Mouse (Mus musculus) stomach, embryonic 15.5 days (tissue): ENCODE measurements at regions not wholly inside any gene's neighbourhood (a gene's known extent, or its start where the extent isn't known, plus 50 kb on each side); places are given as distances from the start of the nearest gene placed in this dataset.

ENCODE experiments used
- ATAC-seq: fragments of 200-750 bp; cut with Nextera tagmentation; 2 replicates; pipeline ENCODE4 v1.8.0; 2017; ENCODE audit warnings: low read depth, moderate number of reproducible peaks, moderate TSS enrichment; ENCODE audit not compliant: insufficient read depth, low FRiP score
- H3K27ac ChIP-seq: fragments of 300-500 bp; sonication (generic); 2 replicates; pipeline ENCODE4 v1.5.1; 2015; ENCODE audit warnings: mild to moderate bottlenecking, inconsistent platforms
- H3K27me3 ChIP-seq: fragments of 300-500 bp; sonication (generic); replicated peaks from 2 replicates; pipeline ENCODE4 v1.6.1; 2015; ENCODE audit warnings: inconsistent platforms
- H3K36me3 ChIP-seq: fragments of 300-500 bp; sonication (generic); 2 replicates; pipeline ENCODE4 v1.6.1; 2015; ENCODE audit warnings: inconsistent platforms
- H3K4me1 ChIP-seq: fragments of 300-500 bp; sonication (generic); 2 replicates; pipeline ENCODE4 v1.6.1; 2015; ENCODE audit warnings: inconsistent platforms
- H3K4me2 ChIP-seq: fragments of 300-500 bp; sonication (generic); 2 replicates; pipeline ENCODE4 v1.6.1; 2015; ENCODE audit warnings: mild to moderate bottlenecking, inconsistent platforms
- H3K4me3 ChIP-seq: fragments of 300-500 bp; sonication (generic); replicated peaks from 2 replicates; pipeline ENCODE4 v1.5.1; 2015; ENCODE audit warnings: inconsistent platforms
- H3K9ac ChIP-seq: fragments of 300-500 bp; sonication (generic); 2 replicates; pipeline ENCODE4 v1.6.1; 2015; ENCODE audit warnings: inconsistent platforms
- H3K9me3 ChIP-seq: fragments of 300-500 bp; sonication (generic); 2 replicates; pipeline ENCODE4 v1.6.1; 2016; ENCODE audit warnings: inconsistent platforms
- WGBS: fragments of 180-500 bp; shearing (Covaris S2); methylation state at CpG from one replicate; pipeline ENCODE4 v1.1.7; 2015; 5-methylcytosine and 5-hydroxymethylcytosine counted together

DNA sequence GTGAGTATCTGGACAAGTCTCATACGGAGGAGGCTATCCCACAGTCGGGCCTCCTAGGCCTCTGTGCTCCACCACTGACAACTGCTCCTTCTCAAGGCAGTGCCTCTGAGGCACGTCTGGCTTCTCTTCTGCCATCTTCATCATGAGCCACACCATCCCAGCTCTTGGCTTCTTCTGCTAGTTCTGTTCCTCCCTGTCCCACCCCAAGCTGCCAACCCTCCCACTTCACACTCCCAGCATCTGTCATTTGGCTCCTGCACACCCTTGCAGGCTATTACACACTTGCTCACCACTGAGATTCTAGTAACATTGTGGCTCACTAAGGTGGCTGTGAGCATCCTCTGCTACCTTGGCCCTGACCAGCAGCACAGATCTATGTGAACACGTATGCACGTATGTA, 221.1 kb upstream of the Slc16a7 start:
- no peak overlapping the region for H3K4me2 ChIP-seq
- no peaks in the 10 kb centered on the region for H3K27me3 ChIP-seq
- H3K4me1 ChIP-seq = no peaks in the 10 kb centered on the region
- 78% methylated on average over 5 of the region's 5 CpGs for WGBS
- H3K27ac ChIP-seq = no peak overlapping the region
- H3K9me3 ChIP-seq = no peaks in the 10 kb centered on the region
- no peaks in the 10 kb centered on the region for H3K36me3 ChIP-seq
- H3K4me3 ChIP-seq = no peak overlapping the region
- no peak for ATAC-seq
- H3K9ac ChIP-seq = no peak overlapping the region

DNA sequence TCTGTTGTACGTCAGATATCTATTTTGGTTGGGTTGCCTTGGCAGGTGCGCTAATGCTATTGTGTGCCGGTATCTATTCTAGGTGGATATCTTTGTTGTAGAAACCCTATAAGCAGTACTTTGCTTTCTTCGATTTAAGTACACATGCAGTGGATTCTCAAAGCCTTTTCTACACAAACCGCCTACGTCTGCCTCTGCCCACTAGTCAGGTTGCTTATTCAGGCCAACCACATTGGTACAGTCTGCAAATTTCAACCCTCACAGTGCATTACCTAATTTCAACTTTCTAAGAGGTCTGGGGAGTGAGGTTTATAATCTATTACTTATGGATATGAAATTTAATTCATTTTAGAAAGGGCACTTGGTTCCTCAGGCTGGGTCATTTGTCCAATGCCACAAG, 223.5 kb upstream of the Slc16a7 start:
- WGBS = 92% methylated on average over 6 of the region's 6 CpGs
- Histone ChIP-seq H3K4me1 (no peaks in the 10 kb centered on the region), H3K4me2 (no peak overlapping the region), H3K36me3 (no peaks in the 10 kb centered on the region), H3K27ac (no peak overlapping the region), H3K9ac (no peak overlapping the region), H3K4me3 (no peak overlapping the region), H3K9me3 (no peaks in the 10 kb centered on the region), H3K27me3 (no peaks in the 10 kb centered on the region)
- ATAC-seq = no peak

DNA sequence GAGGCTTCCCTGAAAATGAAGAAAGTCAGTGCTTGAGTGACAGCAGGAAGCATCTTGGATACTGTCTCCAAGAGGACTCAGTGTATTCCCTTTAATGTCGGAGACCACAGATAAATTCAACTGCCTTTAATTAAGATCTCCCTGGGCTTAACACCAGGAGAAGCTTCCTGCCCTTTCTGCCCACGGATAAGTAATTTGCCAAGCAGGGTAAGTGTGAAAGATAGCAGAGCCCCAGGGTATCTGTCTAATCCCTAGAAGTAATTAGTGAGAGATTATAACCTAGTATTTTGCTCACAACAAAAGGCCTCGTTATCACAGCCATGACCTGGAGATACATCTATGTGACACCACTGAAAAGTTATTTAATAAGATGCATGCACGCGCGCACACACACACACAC, 232.1 kb upstream of the Slc16a7 start:
- no peak for ATAC-seq

DNA sequence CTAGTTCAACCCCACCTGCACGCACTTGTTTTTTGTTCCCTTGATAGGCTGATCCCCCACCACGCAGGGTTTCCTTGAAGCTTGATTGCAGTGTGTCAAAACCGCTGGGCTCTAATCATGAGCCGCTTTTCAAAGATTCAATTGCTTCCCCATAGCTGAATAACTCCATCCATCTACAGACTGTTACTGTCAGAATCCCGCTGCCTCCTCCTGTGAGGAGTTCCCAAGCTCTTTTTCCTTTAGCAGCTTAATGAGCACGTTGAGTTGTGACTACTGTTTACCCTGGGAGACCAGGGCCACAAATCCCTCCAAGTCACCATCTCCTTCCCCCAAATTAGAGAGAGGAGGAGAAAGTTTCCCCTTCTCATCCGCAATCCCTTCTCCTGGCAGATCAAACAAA, 234.6 kb upstream of the Slc16a7 start:
- WGBS = 38% methylated on average over 7 of the region's 7 CpGs
- no peak for ATAC-seq

More for the DNA sequence above, 232.1 kb upstream of the Slc16a7 start:
- no peaks in the 10 kb centered on the region for H3K4me1 ChIP-seq
- no peak overlapping the region for H3K27ac ChIP-seq
- H3K36me3 ChIP-seq = no peaks in the 10 kb centered on the region
- no peaks in the 10 kb centered on the region for H3K27me3 ChIP-seq
- H3K9ac ChIP-seq = no peak overlapping the region
- no peaks in the 10 kb centered on the region for H3K9me3 ChIP-seq
- H3K4me3 ChIP-seq = no peak overlapping the region
- H3K4me2 ChIP-seq = no peak overlapping the region
- WGBS = 72% methylated on average over 6 of the region's 6 CpGs

DNA sequence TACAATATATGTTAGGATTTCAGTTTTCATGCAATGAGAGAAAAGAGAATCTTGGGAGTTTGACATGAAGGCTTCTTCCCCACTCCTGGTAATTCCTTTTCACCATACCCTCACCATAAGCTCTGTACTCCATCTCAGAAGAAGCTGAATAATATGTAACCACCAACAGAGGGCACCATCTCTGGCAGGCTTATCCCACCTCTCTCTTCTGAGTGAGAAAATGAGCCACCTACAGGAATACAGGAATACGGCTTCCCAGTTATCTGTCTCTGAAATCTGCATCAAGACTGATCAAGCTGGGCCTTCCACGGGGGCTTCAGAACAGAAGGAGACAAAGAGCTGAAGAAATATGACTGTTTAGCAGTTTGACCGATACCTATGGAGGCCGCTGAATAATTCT, 278.6 kb upstream of the Slc16a7 start:
- H3K36me3 ChIP-seq = no peaks in the 10 kb centered on the region
- ATAC-seq = no peak

More for the DNA sequence above, 234.6 kb upstream of the Slc16a7 start:
- no peaks in the 10 kb centered on the region for H3K9me3 ChIP-seq
- no peak overlapping the region for H3K9ac ChIP-seq
- H3K4me3 ChIP-seq = no peak overlapping the region
- H3K27me3 ChIP-seq = no peaks in the 10 kb centered on the region
- H3K36me3 ChIP-seq = no peaks in the 10 kb centered on the region
- H3K4me2 ChIP-seq = no peak overlapping the region
- H3K27ac ChIP-seq = no peak overlapping the region
- no peaks in the 10 kb centered on the region for H3K4me1 ChIP-seq

DNA sequence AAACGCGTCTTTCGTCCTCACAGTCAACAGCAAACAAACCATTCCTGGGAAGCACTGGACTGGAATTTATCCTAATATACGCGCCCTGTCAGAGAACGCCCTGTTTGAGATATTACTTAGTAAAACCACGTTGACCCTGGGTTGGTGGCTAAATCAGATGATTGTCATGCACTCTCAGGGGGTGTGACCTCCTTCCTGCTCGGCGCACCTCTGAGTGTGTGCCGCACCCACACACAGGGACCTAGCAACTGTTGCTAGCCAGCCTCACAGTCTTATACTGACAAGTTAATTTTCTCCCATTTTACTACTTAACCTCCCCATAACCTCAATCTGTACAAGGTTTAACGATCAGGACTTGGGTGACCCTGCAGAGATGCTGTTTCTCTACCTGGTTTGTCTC, 284.4 kb upstream of the Slc16a7 start:
- no peak overlapping the region for H3K9ac ChIP-seq
- ATAC-seq = no peak
- no peak overlapping the region for H3K4me3 ChIP-seq
- no peak overlapping the region for H3K4me2 ChIP-seq
- no peaks in the 10 kb centered on the region for H3K9me3 ChIP-seq
- no peaks in the 10 kb centered on the region for H3K4me1 ChIP-seq
- H3K36me3 ChIP-seq = no peaks in the 10 kb centered on the region
- 35% methylated on average over 11 of the region's 11 CpGs for WGBS
- no peak overlapping the region for H3K27ac ChIP-seq
- no peaks in the 10 kb centered on the region for H3K27me3 ChIP-seq

More for the DNA sequence above, 278.6 kb upstream of the Slc16a7 start:
- no peak overlapping the region for H3K4me2 ChIP-seq
- H3K4me1 ChIP-seq = no peaks in the 10 kb centered on the region
- WGBS = 87% methylated on average over 4 of the region's 4 CpGs
- no peaks in the 10 kb centered on the region for H3K9me3 ChIP-seq
- no peak overlapping the region for H3K4me3 ChIP-seq
- H3K27ac ChIP-seq = no peak overlapping the region
- H3K27me3 ChIP-seq = no peaks in the 10 kb centered on the region
- H3K9ac ChIP-seq = no peak overlapping the region

DNA sequence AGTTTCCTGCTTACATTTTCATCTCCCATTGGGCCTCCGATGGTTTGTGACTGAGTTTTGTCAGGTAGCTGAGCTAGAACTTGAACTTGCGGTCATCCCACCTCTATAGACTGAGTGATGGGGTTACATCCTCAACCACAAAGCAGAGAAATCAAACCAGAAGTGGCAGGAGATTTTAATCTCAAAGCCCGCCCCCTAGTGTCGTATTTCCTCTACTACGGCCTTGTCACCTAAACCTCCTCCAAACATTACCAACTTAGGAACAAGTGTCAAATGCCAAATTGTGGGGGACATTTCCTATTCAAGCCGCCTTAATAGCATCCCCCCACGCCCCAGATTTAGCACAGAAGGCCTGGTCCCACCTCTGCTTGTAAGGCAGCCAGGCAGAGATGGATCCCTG, 286.3 kb upstream of the Lrig3 start:
- Histone ChIP-seq H3K36me3 (no peaks in the 10 kb centered on the region), H3K9me3 (no peaks in the 10 kb centered on the region), H3K4me2 (no peak overlapping the region), H3K27me3 (no peaks in the 10 kb centered on the region), H3K4me1 (no peaks in the 10 kb centered on the region), H3K9ac (no peak overlapping the region), H3K27ac (no peak overlapping the region), H3K4me3 (no peak overlapping the region)
- ATAC-seq = no peak
- WGBS = 81% methylated on average over 7 of the region's 7 CpGs

DNA sequence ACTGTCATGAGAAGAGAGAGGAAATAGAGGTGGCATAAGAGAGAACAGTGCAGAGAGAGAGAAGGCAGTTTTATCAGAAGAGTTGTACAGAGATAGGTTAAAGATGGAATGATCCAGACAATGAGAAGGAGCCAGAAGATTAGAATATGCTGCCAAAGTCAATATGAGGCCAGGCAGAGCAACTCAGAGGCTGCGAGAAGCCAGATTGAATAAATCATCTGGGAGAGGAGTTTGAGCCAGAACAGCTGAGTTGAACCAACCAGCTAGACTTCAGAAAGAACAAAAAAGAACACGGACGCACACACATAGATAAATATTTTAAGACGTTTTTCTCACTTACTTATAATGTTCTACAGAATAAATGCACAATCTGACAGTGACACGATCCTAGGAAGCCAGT, 280.8 kb upstream of the Lrig3 start:
- Histone ChIP-seq H3K4me2 (no peak overlapping the region), H3K36me3 (no peaks in the 10 kb centered on the region), H3K27ac (no peak overlapping the region), H3K4me1 (no peaks in the 10 kb centered on the region), H3K9ac (no peak overlapping the region), H3K27me3 (no peaks in the 10 kb centered on the region), H3K9me3 (no peaks in the 10 kb centered on the region), H3K4me3 (no peak overlapping the region)
- 62% methylated on average over 5 of the region's 5 CpGs for WGBS
- no peak for ATAC-seq

DNA sequence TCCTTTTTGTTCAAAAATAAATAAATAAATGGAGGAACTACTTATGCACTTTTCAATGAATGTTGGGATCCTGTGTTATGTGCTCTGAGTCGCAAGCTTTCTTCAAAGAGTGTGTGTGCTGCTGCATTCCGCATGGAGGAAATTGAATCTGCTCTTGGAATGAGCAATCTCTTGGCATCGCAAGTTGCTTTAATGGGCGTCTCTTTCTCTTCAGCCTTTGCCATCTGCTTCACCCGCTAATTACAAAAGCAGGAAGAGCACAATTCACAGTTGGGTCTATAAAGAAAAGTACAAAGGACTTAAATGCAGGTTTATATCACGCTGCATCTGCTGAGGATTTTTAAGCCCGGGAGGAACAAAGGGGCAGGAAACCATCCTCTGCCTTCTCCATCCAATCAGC, 272.5 kb upstream of the Lrig3 start:
- Histone ChIP-seq H3K27me3 (no peaks in the 10 kb centered on the region), H3K4me3 (no peak overlapping the region), H3K36me3 (no peaks in the 10 kb centered on the region), H3K4me2 (no peak overlapping the region), H3K4me1 (no peaks in the 10 kb centered on the region), H3K9me3 (no peaks in the 10 kb centered on the region), H3K9ac (no peak overlapping the region), H3K27ac (no peak overlapping the region)
- ATAC-seq = no peak
- 79% methylated on average over 7 of the region's 7 CpGs for WGBS

DNA sequence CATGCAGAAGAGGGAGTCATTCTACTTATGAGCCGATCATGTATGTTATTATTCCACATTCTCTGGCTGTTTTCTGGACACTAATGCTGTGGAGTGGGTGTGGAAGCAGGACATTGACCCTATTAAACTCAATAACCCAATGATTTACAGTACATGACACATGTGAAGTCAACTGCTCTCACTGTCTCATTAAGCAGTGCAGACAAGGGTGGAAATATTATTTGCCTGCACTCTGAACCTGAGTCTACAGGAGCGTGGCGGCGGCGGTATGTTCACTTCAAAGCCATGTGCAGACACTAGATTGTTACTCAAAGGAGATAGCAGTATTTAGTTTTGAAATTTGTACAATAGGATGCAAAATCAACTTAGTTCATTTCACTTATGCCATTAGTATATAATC, 269.8 kb upstream of the Lrig3 start:
- WGBS = 92% methylated on average over 5 of the region's 5 CpGs
- Histone ChIP-seq H3K27ac (no peak overlapping the region), H3K4me3 (no peak overlapping the region), H3K27me3 (no peaks in the 10 kb centered on the region), H3K36me3 (no peaks in the 10 kb centered on the region), H3K4me1 (no peaks in the 10 kb centered on the region), H3K9ac (no peak overlapping the region), H3K4me2 (no peak overlapping the region), H3K9me3 (no peaks in the 10 kb centered on the region)
- ATAC-seq = no peak

DNA sequence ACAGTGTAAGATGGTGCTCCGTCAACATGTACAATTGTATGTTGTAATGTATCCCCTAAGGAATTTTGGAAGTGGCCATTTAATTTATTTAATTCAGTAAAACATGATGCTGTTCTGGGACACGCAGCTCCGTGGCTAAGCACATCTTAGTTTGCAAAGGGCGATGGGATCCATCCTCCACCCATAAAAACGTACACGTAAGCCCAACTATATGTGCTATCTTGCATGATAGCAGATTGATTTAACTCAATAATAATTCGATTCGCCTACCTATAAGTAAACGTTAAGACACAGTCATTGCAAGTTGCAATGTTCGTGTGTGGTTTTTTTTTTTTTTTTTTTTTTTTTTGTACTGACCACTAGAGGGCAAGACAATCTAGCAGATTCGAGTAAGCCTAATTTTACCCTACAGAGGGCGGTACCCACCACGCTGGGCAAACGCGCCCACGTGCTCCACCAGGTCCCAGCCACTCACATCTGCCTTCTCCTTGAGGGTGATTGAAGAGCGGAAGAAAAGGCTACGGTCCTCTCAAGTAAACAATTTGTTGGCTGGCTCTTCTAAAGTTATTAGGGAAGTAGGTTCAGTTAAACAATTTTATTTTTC, 240.8 kb upstream of the Lrig3 start:
- H3K4me3 ChIP-seq = no peak overlapping the region
- H3K4me1 ChIP-seq = no peaks in the 10 kb centered on the region; the same call in 1 of the 2 replicates
- peak overlapping the region; percentile 22 for H3K4me2 ChIP-seq
- ATAC-seq = peak; percentile 83
- WGBS = 22% methylated on average over 18 of the region's 18 CpGs
- no peak overlapping the region for H3K9ac ChIP-seq
- no peaks in the 10 kb centered on the region for H3K27me3 ChIP-seq
- no peak overlapping the region; the same call in 1 of the 2 replicates for H3K27ac ChIP-seq
- no peaks in the 10 kb centered on the region for H3K36me3 ChIP-seq
- H3K9me3 ChIP-seq = no peaks in the 10 kb centered on the region

DNA sequence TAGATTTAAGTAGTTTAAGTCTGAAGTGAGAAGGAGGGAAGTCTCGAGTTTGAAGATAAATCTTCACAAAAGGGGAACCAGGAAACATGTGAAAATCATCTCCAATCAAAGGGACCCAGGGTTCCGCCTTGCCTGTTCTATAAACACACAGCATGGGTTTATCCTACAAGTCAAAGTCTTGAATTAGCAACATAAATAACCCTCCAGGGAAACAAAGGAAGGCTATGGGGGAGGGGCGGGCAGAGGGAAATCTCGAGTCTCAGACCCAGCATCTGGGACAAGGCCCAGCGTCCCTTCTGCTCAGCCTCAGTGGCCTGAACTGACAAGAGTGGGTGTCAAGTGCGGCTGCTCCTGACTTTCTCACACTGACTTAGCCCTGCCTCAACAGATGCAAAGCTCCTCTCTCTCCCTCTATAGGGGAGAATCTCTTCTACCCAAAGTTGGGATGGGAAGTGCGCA, 240.3 kb upstream of the Lrig3 start:
- no peak overlapping the region for H3K9ac ChIP-seq
- no peaks in the 10 kb centered on the region for H3K27me3 ChIP-seq
- H3K27ac ChIP-seq = peak overlapping the region; percentile 65; the same call in 1 of the 2 replicates
- H3K9me3 ChIP-seq = no peaks in the 10 kb centered on the region
- H3K4me1 ChIP-seq = no peaks in the 10 kb centered on the region; the same call in 1 of the 2 replicates
- 26% methylated on average over 7 of the region's 7 CpGs for WGBS
- no peaks in the 10 kb centered on the region for H3K36me3 ChIP-seq
- peak; percentile 85 for ATAC-seq
- H3K4me3 ChIP-seq = no peak overlapping the region
- H3K4me2 ChIP-seq = peak overlapping the region; percentile 22

DNA sequence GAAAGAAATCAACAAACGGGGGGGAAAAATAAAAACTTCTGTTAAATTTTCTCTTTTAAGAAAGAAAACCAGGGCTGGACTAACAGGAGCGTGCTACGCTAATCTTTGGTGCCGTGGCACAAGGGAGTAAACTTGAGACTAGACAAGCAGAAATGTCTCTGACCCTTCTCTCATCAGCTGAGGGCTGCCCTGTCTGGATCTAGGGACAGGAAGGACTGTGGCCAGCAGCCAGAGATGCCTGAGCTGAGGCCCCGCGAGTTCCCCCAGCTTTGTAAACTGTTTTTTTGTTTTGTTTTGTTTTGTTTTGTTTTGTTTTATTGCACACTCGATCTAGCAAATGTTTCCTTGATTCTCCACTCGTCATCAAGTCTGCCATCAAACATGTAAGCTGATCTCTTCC, 239.4 kb upstream of the Lrig3 start:
- no peaks in the 10 kb centered on the region for H3K27me3 ChIP-seq
- no peaks in the 10 kb centered on the region for H3K9me3 ChIP-seq
- ATAC-seq = no peak
- no peak overlapping the region for H3K4me2 ChIP-seq
- H3K27ac ChIP-seq = peak overlapping the region; percentile 51; the same call in 1 of the 2 replicates
- H3K36me3 ChIP-seq = no peaks in the 10 kb centered on the region
- H3K4me1 ChIP-seq = no peaks in the 10 kb centered on the region; the same call in 1 of the 2 replicates
- H3K9ac ChIP-seq = no peak overlapping the region
- 50% methylated on average over 8 of the region's 8 CpGs for WGBS
- H3K4me3 ChIP-seq = no peak overlapping the region
